Mouse (Mus musculus) lung, embryonic 15.5 days (tissue): Measurements from ENCODE around the gene Fbxo34. TPM values are rescaled to one million over a fixed set of nuclear protein-coding genes. Genes with fewer than 3 reads are reported as not detected.
"Not testable (repeated sequence)": the region's sequence is repeated elsewhere in the genome, so short reads cannot be mapped to it uniquely, and the experiment has no call there.

Source experiments
- ATAC-seq: fragments of 200-750 bp; cut with Nextera tagmentation; 2 replicates; pipeline ENCODE4 v1.8.0; 2017; ENCODE audit warnings: moderate number of reproducible peaks, borderline replicate concordance; ENCODE audit not compliant: low FRiP score, low TSS enrichment; ENCODE audit errors: extremely low read depth
- H3K27ac ChIP-seq: fragments of 300-500 bp; sonication (generic); 2 replicates; pipeline ENCODE4 v1.5.1; 2015; ENCODE audit warnings: moderate library complexity, mild to moderate bottlenecking, inconsistent platforms
- H3K27me3 ChIP-seq: fragments of 300-500 bp; sonication (generic); 2 replicates; pipeline ENCODE4 v1.6.1; 2015; ENCODE audit warnings: inconsistent platforms
- H3K36me3 ChIP-seq: fragments of 300-500 bp; sonication (generic); 2 replicates; pipeline ENCODE4 v1.6.1; 2015; ENCODE audit warnings: inconsistent platforms
- H3K4me1 ChIP-seq: fragments of 300-500 bp; sonication (generic); 2 replicates; pipeline ENCODE4 v1.6.1; 2015; ENCODE audit warnings: inconsistent platforms
- H3K4me2 ChIP-seq: fragments of 300-500 bp; sonication (generic); 2 replicates; pipeline ENCODE4 v1.6.1; 2015; ENCODE audit warnings: inconsistent platforms, mild to moderate bottlenecking, moderate library complexity
- H3K4me3 ChIP-seq: fragments of 300-500 bp; sonication (generic); 2 replicates; pipeline ENCODE4 v1.5.1; 2015; ENCODE audit warnings: mild to moderate bottlenecking, inconsistent platforms
- H3K9ac ChIP-seq: fragments of 300-500 bp; sonication (generic); 2 replicates; pipeline ENCODE4 v1.6.1; 2015; ENCODE audit warnings: inconsistent platforms
- H3K9me3 ChIP-seq: fragments of 300-500 bp; sonication (generic); 2 replicates; pipeline ENCODE4 v1.6.1; 2016; ENCODE audit warnings: inconsistent platforms
- WGBS: fragments of 180-500 bp; shearing (Covaris S2); methylation state at CpG from one replicate; pipeline ENCODE4 v1.1.7; 2015; 5-methylcytosine and 5-hydroxymethylcytosine counted together
- polyA plus RNA-seq: library from polyadenylated mRNA; unstranded; fragments of >200 nt; fragmentation: Nextera tagmentation; extraction: Ambion mirVana; gene quantifications from 2 replicates; pipeline ENCODE4 v1.2.1, GENCODE M21; 2015

Fbxo34 gene
- polyA plus RNA-seq, 1 experiment from 2014 or later = 20.9 TPM

- no peak overlapping the region for H3K27ac ChIP-seq
- H3K9me3 ChIP-seq = no peaks in the 10 kb centered on the region
- 68% methylated on average over 5 of the region's 5 CpGs for WGBS
- no peaks in the 10 kb centered on the region for H3K27me3 ChIP-seq
- no peak for ATAC-seq
- H3K4me2 ChIP-seq = no peak overlapping the region
- no peaks in the 10 kb centered on the region for H3K4me1 ChIP-seq
- H3K9ac ChIP-seq = no peak overlapping the region
- H3K36me3 ChIP-seq = peaks cover 72% of the 10 kb centered on the region
- no peak overlapping the region for H3K4me3 ChIP-seq
Observed at GRCm38 (mm10) chr14:47544286-47544685, 94.1 kb downstream of the Fbxo34 start.

GRCm38 (mm10) chr14:47544877-47545276 lies 94.7 kb downstream of the Fbxo34 start:
- Histone ChIP-seq H3K9ac (no peak overlapping the region), H3K36me3 (peaks cover 72% of the 10 kb centered on the region), H3K4me2 (no peak overlapping the region), H3K9me3 (no peaks in the 10 kb centered on the region), H3K27me3 (no peaks in the 10 kb centered on the region), H3K4me3 (no peak overlapping the region), H3K4me1 (no peaks in the 10 kb centered on the region), H3K27ac (no peak overlapping the region)
- ATAC-seq = no peak
- WGBS = 86% methylated on average over 4 of the region's 4 CpGs

GRCm38 (mm10) chr14:47551668-47552067 lies 101.4 kb downstream of the Fbxo34 start:
- Histone ChIP-seq H3K36me3 (peaks cover 39% of the 10 kb centered on the region), H3K27me3 (no peaks in the 10 kb centered on the region), H3K27ac (no peak overlapping the region), H3K9me3 (no peaks in the 10 kb centered on the region), H3K4me3 (no peak overlapping the region), H3K4me1 (no peaks in the 10 kb centered on the region), H3K4me2 (no peak overlapping the region), H3K9ac (no peak overlapping the region)
- no peak for ATAC-seq
- WGBS = 88% methylated on average over 6 of the region's 6 CpGs

- Histone ChIP-seq H3K27ac (no peak overlapping the region), H3K36me3 (peaks cover 22% of the 10 kb centered on the region), H3K4me3 (no peak overlapping the region), H3K9me3 (no peaks in the 10 kb centered on the region), H3K4me2 (no peak overlapping the region), H3K4me1 (no peaks in the 10 kb centered on the region), H3K9ac (no peak overlapping the region), H3K27me3 (no peaks in the 10 kb centered on the region)
- 84% methylated on average over 2 of the region's 2 CpGs for WGBS
- ATAC-seq = no peak
Observed at GRCm38 (mm10) chr14:47553380-47553779, 103.2 kb downstream of the Fbxo34 start.

- Histone ChIP-seq H3K9me3 (no peaks in the 10 kb centered on the region), H3K27me3 (no peaks in the 10 kb centered on the region), H3K9ac (no peak overlapping the region), H3K4me3 (no peak overlapping the region), H3K36me3 (peaks cover 15% of the 10 kb centered on the region), H3K27ac (no peak overlapping the region), H3K4me1 (no peaks in the 10 kb centered on the region), H3K4me2 (no peak overlapping the region)
- ATAC-seq = no peak
- whole genome bisulfite sequencing = 87% methylated on average over 2 of the region's 4 CpGs
Observed at GRCm38 (mm10) chr14:47554236-47554635, 104.0 kb downstream of the Fbxo34 start.

GRCm38 (mm10) chr14:47555225-47555624 lies 105.0 kb downstream of the Fbxo34 start:
- Histone ChIP-seq H3K9me3 (no peaks in the 10 kb centered on the region), H3K4me3 (no peak overlapping the region), H3K27me3 (no peaks in the 10 kb centered on the region), H3K9ac (no peak overlapping the region), H3K4me2 (no peak overlapping the region), H3K27ac (no peak overlapping the region), H3K36me3 (peaks cover 18% of the 10 kb centered on the region), H3K4me1 (no peaks in the 10 kb centered on the region)
- 94% methylated on average over 5 of the region's 5 CpGs for WGBS
- ATAC-seq = no peak

- WGBS = 81% methylated on average over 2 of the region's 2 CpGs
- H3K9me3 ChIP-seq = no peaks in the 10 kb centered on the region
- ATAC-seq = no peak
- no peaks in the 10 kb centered on the region for H3K27me3 ChIP-seq
- H3K27ac ChIP-seq = no peak overlapping the region
- peaks cover 4% of the 10 kb centered on the region for H3K36me3 ChIP-seq
- no peak overlapping the region for H3K9ac ChIP-seq
- H3K4me1 ChIP-seq = no peaks in the 10 kb centered on the region
- no peak overlapping the region for H3K4me2 ChIP-seq
- H3K4me3 ChIP-seq = no peak overlapping the region
Observed at GRCm38 (mm10) chr14:47560714-47561113, 110.5 kb downstream of the Fbxo34 start.

GRCm38 (mm10) chr14:47562530-47562929 lies 112.3 kb downstream of the Fbxo34 start:
- H3K27me3 ChIP-seq = no peaks in the 10 kb centered on the region
- 97% methylated on average over 1 of the region's 1 CpGs for WGBS
- peaks cover 4% of the 10 kb centered on the region for H3K36me3 ChIP-seq
- no peaks in the 10 kb centered on the region for H3K9me3 ChIP-seq
- ATAC-seq = no peak
- no peak overlapping the region for H3K4me2 ChIP-seq
- H3K4me1 ChIP-seq = peaks cover 5% of the 10 kb centered on the region; the same call in 1 of the 2 replicates
- no peak overlapping the region for H3K4me3 ChIP-seq
- H3K9ac ChIP-seq = no peak overlapping the region
- no peak overlapping the region for H3K27ac ChIP-seq

- no peaks in the 10 kb centered on the region for H3K27me3 ChIP-seq
- no peak overlapping the region for H3K4me2 ChIP-seq
- peaks cover 4% of the 10 kb centered on the region; the same call in 1 of the 2 replicates for H3K36me3 ChIP-seq
- 85% methylated on average over 4 of the region's 4 CpGs for WGBS
- H3K4me1 ChIP-seq = peaks cover 5% of the 10 kb centered on the region; the same call in 1 of the 2 replicates
- H3K9ac ChIP-seq = no peak overlapping the region
- no peak overlapping the region for H3K4me3 ChIP-seq
- H3K27ac ChIP-seq = no peak overlapping the region
- no peak for ATAC-seq
- H3K9me3 ChIP-seq = no peaks in the 10 kb centered on the region
Observed at GRCm38 (mm10) chr14:47563106-47563505, 112.9 kb downstream of the Fbxo34 start.

- ATAC-seq = peak; percentile 99
- Histone ChIP-seq H3K4me1 (peaks cover 5% of the 10 kb centered on the region; the same call in 1 of the 2 replicates), H3K36me3 (no peaks in the 10 kb centered on the region), H3K27me3 (no peaks in the 10 kb centered on the region), H3K4me3 (peak overlapping the region; percentile 78), H3K9me3 (no peaks in the 10 kb centered on the region), H3K4me2 (peak overlapping the region; percentile 66), H3K9ac (peak overlapping the region; percentile 46), H3K27ac (no peak overlapping the region)
- 0% methylated on average over 46 of the region's 46 CpGs for WGBS
Observed at GRCm38 (mm10) chr14:47567962-47568652, 117.9 kb downstream of the Fbxo34 start.

GRCm38 (mm10) chr14:47570549-47570948 lies 120.3 kb downstream of the Fbxo34 start, which contains the start of gene Atg14:
TSS of gene Atg14 (minus strand) at chr14:47570649.
- WGBS = 90% methylated on average over 11 of the region's 11 CpGs
- not testable (repeated sequence) for H3K4me2 ChIP-seq, H3K9me3 ChIP-seq, H3K4me3 ChIP-seq, ATAC-seq, H3K27me3 ChIP-seq, H3K36me3 ChIP-seq, H3K4me1 ChIP-seq, H3K9ac ChIP-seq, H3K27ac ChIP-seq

GRCm38 (mm10) chr14:47572707-47573106 lies 122.5 kb downstream of the Fbxo34 start:
- Histone ChIP-seq H3K27me3 (no peaks in the 10 kb centered on the region), H3K4me1 (no peaks in the 10 kb centered on the region), H3K9me3 (no peaks in the 10 kb centered on the region), H3K9ac (no peak overlapping the region), H3K4me3 (no peak overlapping the region), H3K4me2 (no peak overlapping the region), H3K27ac (no peak overlapping the region), H3K36me3 (no peaks in the 10 kb centered on the region)
- WGBS = 79% methylated on average over 4 of the region's 4 CpGs
- ATAC-seq = no peak
